Mouse (Mus musculus) liver, embryonic 14.5 days (tissue): ENCODE results near the gene Mgst3. TPM values are rescaled to one million over a fixed set of nuclear protein-coding genes. Genes with fewer than 3 reads are reported as not detected.

Source experiments
- ATAC-seq: fragments of 200-750 bp; cut with Nextera tagmentation; 2 replicates; pipeline ENCODE4 v1.8.0; 2017; ENCODE audit warnings: moderate number of reproducible peaks, mild to moderate bottlenecking, moderate library complexity; ENCODE audit not compliant: insufficient read depth
- DNase-seq, 3 experiments: peaks; one replicate each; pipeline ENCODE4 v3.0.0-alpha.2; 2012 to 2013; ENCODE audit warnings: low read depth in 3 of 3, low spot score in 3 of 3
- H3K27ac ChIP-seq: fragments of 300-500 bp; sonication (generic); 2 replicates; pipeline ENCODE4 v1.5.1; 2014; ENCODE audit warnings: moderate library complexity, mild to moderate bottlenecking, control low read depth, inconsistent platforms
- H3K27me3 ChIP-seq: fragments of 300-500 bp; sonication (generic); 2 replicates; pipeline ENCODE4 v1.6.1; 2014; ENCODE audit warnings: mild to moderate bottlenecking, low read length, moderate library complexity; ENCODE audit not compliant: control insufficient read depth, insufficient read depth
- H3K36me3 ChIP-seq: fragments of 300-500 bp; sonication (generic); replicated peaks from 2 replicates; pipeline ENCODE4 v1.6.1; 2014; ENCODE audit warnings: low read depth; ENCODE audit not compliant: control insufficient read depth, insufficient read depth
- H3K4me1 ChIP-seq, 2 experiments: fragments of 200-500 bp in 1 of 2; fragments of 300-500 bp in 1 of 2; sonication (generic) in 1 of 2; replicated peaks; 2 replicates each; pipeline ENCODE4 v1.6.1; 2012 to 2014; ENCODE audit warnings: antibody characterized with exemption in 1 of 2, inconsistent platforms in 1 of 2, low read length in 1 of 2; ENCODE audit not compliant: control insufficient read depth in 2 of 2, insufficient read depth in 2 of 2
- H3K4me2 ChIP-seq: fragments of 300-500 bp; sonication (generic); 2 replicates; pipeline ENCODE4 v1.6.1; 2014; ENCODE audit warnings: low read depth, mild to moderate bottlenecking, control low read depth, moderate library complexity
- H3K4me3 ChIP-seq, 2 experiments: fragments of 200-500 bp in 1 of 2; fragments of 300-500 bp in 1 of 2; sonication (generic) in 1 of 2; 2 replicates each; pipeline ENCODE4 v1.5.1; 2012 to 2014; ENCODE audit warnings: low read depth in 2 of 2, low read length in 2 of 2, mild to moderate bottlenecking in 2 of 2, control low read depth in 1 of 2, inconsistent platforms in 1 of 2, moderate library complexity in 1 of 2; ENCODE audit not compliant: insufficient read depth in 1 of 2
- H3K9ac ChIP-seq: fragments of 300-500 bp; sonication (generic); replicated peaks from 2 replicates; pipeline ENCODE4 v1.6.1; 2014; ENCODE audit warnings: mild to moderate bottlenecking, control low read depth, moderate library complexity
- H3K9me3 ChIP-seq: fragments of 300-500 bp; sonication (generic); 2 replicates; pipeline ENCODE4 v1.6.1; 2016; ENCODE audit warnings: low read length, mixed read lengths; ENCODE audit not compliant: control insufficient read depth
- CTCF ChIP-seq: IDR thresholded peaks from 2 replicates; pipeline ENCODE4 v1.5.1; 2016; ENCODE audit warnings: antibody characterized with exemption, low read depth, control low read depth
- EP300 ChIP-seq: IDR thresholded peaks from 2 replicates; pipeline ENCODE4 v1.6.1; 2016; ENCODE audit warnings: antibody characterized with exemption, low read depth
- WGBS: fragments of 180-500 bp; shearing (Covaris S2); extraction: QIAGEN DNeasy Blood & Tissue Kit; methylation state at CpG from one replicate; pipeline ENCODE4 v1.1.7; 2014; ENCODE audit not compliant: insufficient replicate concordance; 5-methylcytosine and 5-hydroxymethylcytosine counted together
- polyA plus RNA-seq, 2 experiments: library from polyadenylated mRNA; depleted of rRNA in 1 of 2; stranded (reverse) in 1 of 2; unstranded in 1 of 2; fragments of >200 nt; fragmentation: Nextera tagmentation in 1 of 2; extraction: Ambion mirVana in 1 of 2; gene quantifications; 2 replicates each; pipeline versions ENCODE4 v1.2.1 to v1.2.3; 2012 to 2014

Mgst3 gene
- polyA plus RNA-seq, 2 experiments, result 330 to 596 TPM

DNA sequence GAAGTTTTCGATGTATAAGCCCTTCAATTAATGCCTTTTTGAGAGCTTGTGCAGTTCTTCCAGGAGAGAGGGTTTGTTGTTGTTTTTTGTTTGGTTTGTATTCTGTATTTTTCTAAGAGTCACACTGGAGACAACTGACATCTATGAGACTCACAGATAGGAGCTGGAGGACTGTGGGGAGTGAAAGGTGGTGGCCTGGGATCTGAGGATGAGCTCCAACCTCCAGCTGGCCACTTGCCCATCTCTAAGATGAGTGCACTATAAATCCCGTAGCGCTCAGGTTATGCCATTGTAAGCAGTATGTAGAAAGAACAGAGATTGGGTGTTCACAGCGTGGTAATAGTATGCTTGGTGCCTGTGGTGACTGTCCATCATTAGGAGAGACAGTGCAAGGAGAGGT lies 41.3 kb upstream of the Mgst3 start:
- Histone ChIP-seq H3K27ac (no peak overlapping the region), H3K36me3 (no peaks in the 10 kb centered on the region), H3K4me1 (no peaks in the 10 kb centered on the region), H3K27me3 (no peaks in the 10 kb centered on the region), H3K4me3 (no peak overlapping the region), H3K9ac (no peak overlapping the region), H3K4me2 (no peak overlapping the region), H3K9me3 (no peaks in the 10 kb centered on the region)
- no peak for TF ChIP-seq CTCF
- no peak for TF ChIP-seq EP300
- no peak for ATAC-seq
- DNase-seq, result no peak
- 70% methylated on average over 4 of the region's 4 CpGs for WGBS

DNA sequence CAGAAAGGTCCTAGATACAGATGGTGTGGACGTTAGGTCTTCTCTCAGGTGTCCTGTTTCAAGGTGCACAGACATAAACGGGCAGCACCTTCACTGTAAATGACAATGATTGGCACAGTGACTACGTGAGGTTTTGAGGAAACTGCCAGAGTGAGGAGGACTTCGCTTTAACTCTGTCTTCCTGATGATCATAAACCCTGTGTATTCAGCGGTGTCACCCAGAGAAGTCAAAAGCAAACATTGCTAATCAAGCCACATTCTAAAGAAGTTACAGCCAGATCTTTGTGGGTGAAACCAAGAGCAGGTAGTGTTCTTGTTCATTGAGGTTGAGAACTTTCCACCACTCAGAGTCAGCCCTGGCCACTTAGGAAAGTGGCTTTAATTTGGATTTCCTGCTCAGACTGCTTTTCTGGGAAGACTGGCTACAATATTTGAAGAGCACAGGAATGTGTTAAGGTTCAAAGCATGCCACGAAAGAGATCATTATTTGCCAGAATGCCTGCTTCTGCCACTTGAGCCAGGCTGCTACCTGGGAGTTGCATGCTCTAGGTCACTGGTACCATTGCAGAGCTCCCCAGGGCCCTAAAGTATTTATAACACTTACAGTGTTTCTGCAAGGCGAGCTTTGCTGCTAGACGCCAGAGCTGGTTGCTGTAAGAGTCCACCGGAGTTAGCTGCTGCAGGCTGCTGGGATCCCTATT lies 37.5 kb upstream of the Mgst3 start:
- Histone ChIP-seq H3K36me3 (no peaks in the 10 kb centered on the region), H3K9ac (no peak overlapping the region), H3K27me3 (no peaks in the 10 kb centered on the region), H3K9me3 (no peaks in the 10 kb centered on the region), H3K4me1 (no peaks in the 10 kb centered on the region), H3K4me2 (no peak overlapping the region), H3K27ac (no peak overlapping the region), H3K4me3 (no peak overlapping the region)
- 42% methylated on average over 9 of the region's 9 CpGs for WGBS
- DNase-seq, result no peak
- no peak for ATAC-seq
- TF ChIP-seq EP300 (no peak), CTCF (no peak)

- DNase-seq (no peak), ATAC-seq (no peak)
- Histone ChIP-seq H3K4me2 (no peak overlapping the region), H3K4me3 (no peak overlapping the region), H3K4me1 (no peaks in the 10 kb centered on the region), H3K9me3 (no peaks in the 10 kb centered on the region), H3K27me3 (no peaks in the 10 kb centered on the region), H3K36me3 (no peaks in the 10 kb centered on the region), H3K27ac (no peak overlapping the region), H3K9ac (no peak overlapping the region)
- 62% methylated on average over 7 of the region's 7 CpGs for WGBS
- TF ChIP-seq EP300 (no peak), CTCF (no peak)
Measured at GRCm38 (mm10) chr1:167426681-167427080, 33.0 kb upstream of the Mgst3 start.

DNA sequence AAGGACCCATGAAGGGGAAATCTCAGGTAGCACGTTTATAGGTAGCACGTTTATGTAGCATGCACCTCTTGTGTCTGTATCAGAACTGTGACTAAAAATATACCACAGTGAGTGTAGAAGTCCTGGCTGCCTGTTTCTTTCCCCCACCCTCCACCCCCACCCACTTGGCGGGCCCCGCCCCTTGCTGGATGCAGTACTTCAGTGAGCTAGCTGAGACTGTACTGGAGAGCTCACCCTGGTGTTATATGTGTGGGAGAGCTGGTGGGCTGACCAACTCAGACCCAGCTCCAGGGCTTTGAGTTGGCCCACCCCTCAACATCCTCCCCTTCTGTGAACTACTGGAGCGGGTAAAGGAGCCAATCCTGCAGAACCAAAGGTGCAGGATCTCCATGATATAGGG lies 31.9 kb upstream of the Mgst3 start:
- Histone ChIP-seq H3K27me3 (no peaks in the 10 kb centered on the region), H3K9ac (no peak overlapping the region), H3K4me3 (no peak overlapping the region), H3K4me2 (no peak overlapping the region), H3K9me3 (no peaks in the 10 kb centered on the region), H3K36me3 (no peaks in the 10 kb centered on the region), H3K27ac (no peak overlapping the region), H3K4me1 (no peaks in the 10 kb centered on the region)
- whole genome bisulfite sequencing, result 66% methylated on average over 5 of the region's 5 CpGs
- DNase-seq (no peak), ATAC-seq (no peak)
- TF ChIP-seq EP300, result no peak
- TF ChIP-seq CTCF, result no peak

DNA sequence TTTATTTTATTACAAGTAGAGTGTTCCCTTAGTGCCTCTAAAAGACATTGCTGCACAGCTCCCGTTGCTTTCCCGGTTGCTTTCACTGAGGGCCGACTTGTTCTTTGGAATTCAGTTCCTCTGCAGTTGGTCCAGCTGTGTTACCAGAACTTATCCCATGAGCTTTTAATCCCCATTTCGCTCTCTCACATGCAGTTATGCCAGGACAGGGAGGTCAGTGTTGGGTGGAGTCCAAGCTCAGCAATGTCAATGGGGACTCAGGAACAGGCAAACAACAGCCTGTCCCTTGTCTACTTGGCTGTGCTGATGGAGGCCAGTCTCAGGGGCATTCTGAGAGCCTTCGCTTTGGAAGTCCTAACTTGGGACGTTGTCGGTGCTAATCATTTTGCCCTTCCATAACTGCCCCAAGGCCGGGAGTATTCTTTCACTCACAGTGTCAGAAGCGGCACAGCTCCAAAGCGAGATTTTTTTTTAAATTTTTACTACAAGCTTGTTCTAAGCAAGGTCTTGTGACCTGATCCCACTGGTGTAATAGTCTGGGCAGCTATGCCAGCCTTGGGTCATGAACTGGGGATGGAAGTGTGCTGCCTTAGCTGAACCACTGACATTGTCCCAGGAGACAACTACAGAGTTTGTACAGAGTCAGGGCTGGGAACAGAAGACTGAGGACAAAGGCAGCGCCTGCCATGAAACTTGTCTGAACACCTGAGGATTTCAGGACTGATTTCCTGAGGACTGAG lies 29.0 kb upstream of the Mgst3 start:
- no peaks in the 10 kb centered on the region for H3K9me3 ChIP-seq
- no peak overlapping the region for H3K4me2 ChIP-seq
- H3K27ac ChIP-seq, result no peak overlapping the region
- H3K4me3 ChIP-seq, result no peak overlapping the region
- WGBS, result 65% methylated on average over 11 of the region's 11 CpGs
- no peak for DNase-seq
- H3K36me3 ChIP-seq, result no peaks in the 10 kb centered on the region
- ATAC-seq, result no peak
- TF ChIP-seq CTCF (no peak), EP300 (no peak)
- no peaks in the 10 kb centered on the region for H3K27me3 ChIP-seq
- H3K9ac ChIP-seq, result no peak overlapping the region
- H3K4me1 ChIP-seq, result no peaks in the 10 kb centered on the region
